Mouse (Mus musculus): ENCODE data around the gene Rufy4. TPM values are rescaled to one million over a fixed set of nuclear protein-coding genes. Genes with fewer than 3 reads are reported as not detected.

The Rufy4 gene
- polyA plus RNA-seq, 1 experiment from 2014 or later: 0.56 TPM

DNA sequence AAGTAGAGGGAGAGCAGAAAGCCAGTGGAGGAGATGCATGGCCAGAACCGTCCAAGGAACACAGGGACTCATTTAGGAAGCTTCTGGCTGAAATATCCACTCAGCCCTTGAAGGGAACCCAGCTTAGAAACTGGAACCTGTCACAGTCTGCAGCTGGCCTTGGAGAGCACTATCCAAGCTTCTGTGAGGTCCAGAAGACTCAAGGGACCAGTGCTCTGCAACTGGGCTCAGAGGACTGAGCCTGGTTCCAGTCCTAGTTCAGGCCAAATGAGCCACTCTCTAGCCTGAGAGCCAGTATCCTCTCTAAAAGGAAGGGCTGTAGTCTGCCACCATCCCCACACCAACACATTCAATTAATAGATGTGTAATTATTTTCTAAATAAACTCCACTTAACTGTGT is 36.8 kb upstream of the Rufy4 start:
- Histone ChIP-seq H3K4me2 (replicated peaks; ENCODE audit: low read depth, low read length) (no peak overlapping the region), H3K4me1 (replicated peaks; ENCODE audit: control insufficient read depth, insufficient read depth, low read length) (peaks cover 6% of the 10 kb centered on the region; the same call in 1 of the 2 replicates), H3K4me3 (ENCODE audit: low read depth, low read length) (no peak overlapping the region), H3K36me3 (ENCODE audit: control insufficient read depth, insufficient read depth, low read length) (no peaks in the 10 kb centered on the region), H3K9ac (ENCODE audit: low read depth, low read length) (no peak overlapping the region), H3K9me3 (ENCODE audit: control insufficient read depth, low read length) (no peaks in the 10 kb centered on the region), H3K27me3 (ENCODE audit: control insufficient read depth, insufficient read depth, low read length) (no peaks in the 10 kb centered on the region), H3K27ac (ENCODE audit: low read depth, low read length) (no peak overlapping the region)
- DNase-seq (ENCODE audit: low spot score) (no peak), ATAC-seq (ENCODE audit: low FRiP score) (no peak)
- 90% methylated on average over 1 of the region's 1 CpGs for WGBS

DNA sequence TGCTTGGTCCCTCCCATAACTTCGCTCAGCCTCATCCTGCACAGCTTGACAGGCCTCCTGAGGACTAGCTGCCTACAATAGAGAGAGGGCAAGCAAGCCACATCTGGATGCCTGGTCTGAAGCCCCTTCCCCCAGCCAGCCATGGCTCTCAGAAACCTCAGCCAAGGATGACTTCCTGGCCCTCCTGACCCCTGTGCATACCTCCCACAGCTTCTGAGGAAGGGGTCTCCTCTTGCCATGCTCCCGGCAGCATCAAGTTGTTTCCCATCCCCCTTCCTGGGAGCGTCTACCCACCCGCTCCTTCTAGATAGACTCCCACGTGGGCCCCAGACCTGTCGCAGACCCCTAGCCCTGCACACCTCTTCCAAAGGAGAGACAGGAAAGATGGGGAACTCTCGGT is 35.0 kb upstream of the Rufy4 start:
- no peaks in the 10 kb centered on the region for H3K36me3 ChIP-seq (ENCODE audit: control insufficient read depth, insufficient read depth, low read length)
- 0 out of 2 replicates have a peak overlapping the region, but pooled peaks have one; percentile 11 for H3K9ac ChIP-seq (ENCODE audit: low read depth, low read length)
- H3K27me3 ChIP-seq (ENCODE audit: control insufficient read depth, insufficient read depth, low read length): no peaks in the 10 kb centered on the region
- no peak overlapping the region for H3K27ac ChIP-seq (ENCODE audit: low read depth, low read length)
- no peak overlapping the region; the same call in 1 of the 2 replicates for H3K4me2 ChIP-seq (replicated peaks; ENCODE audit: low read depth, low read length)
- no peak for DNase-seq (ENCODE audit: low spot score)
- peak overlapping the region; percentile 22 for H3K4me3 ChIP-seq (ENCODE audit: low read depth, low read length)
- no peaks in the 10 kb centered on the region for H3K9me3 ChIP-seq (ENCODE audit: control insufficient read depth, low read length)
- peaks cover 9% of the 10 kb centered on the region; the same call in 1 of the 2 replicates for H3K4me1 ChIP-seq (replicated peaks; ENCODE audit: control insufficient read depth, insufficient read depth, low read length)
- 37% methylated on average over 7 of the region's 7 CpGs for WGBS
- no peak for ATAC-seq (ENCODE audit: low FRiP score)

DNA sequence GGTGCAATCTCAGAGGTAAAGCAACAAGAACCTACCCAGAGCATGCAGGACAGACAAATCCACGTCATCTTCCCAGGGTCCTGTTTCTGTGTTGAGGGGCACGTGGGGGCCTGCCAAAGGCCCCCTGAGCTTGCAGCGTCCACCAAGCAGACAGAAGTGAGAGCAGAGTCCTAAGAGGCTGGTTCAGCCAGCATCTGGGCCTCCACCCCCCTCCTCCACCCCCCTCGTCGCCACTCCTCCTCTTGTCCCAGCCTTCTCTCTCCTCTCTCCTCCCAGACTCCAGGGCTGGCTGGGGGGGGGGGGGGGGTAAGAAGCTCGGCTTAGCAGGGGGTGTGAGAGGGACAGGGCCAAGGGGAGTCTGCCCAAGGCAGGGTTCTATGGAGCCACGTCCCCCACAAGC is 34.2 kb upstream of the Rufy4 start:
- ATAC-seq (ENCODE audit: low FRiP score): peak; percentile 45; the same call in 1 of the 2 replicates
- Histone ChIP-seq H3K4me3 (ENCODE audit: low read depth, low read length) (no peak overlapping the region), H3K27ac (ENCODE audit: low read depth, low read length) (peak overlapping the region; percentile 58), H3K4me1 (replicated peaks; ENCODE audit: control insufficient read depth, insufficient read depth, low read length) (peaks cover 9% of the 10 kb centered on the region; the same call in 1 of the 2 replicates), H3K27me3 (ENCODE audit: control insufficient read depth, insufficient read depth, low read length) (peaks cover 3% of the 10 kb centered on the region; the same call in 1 of the 2 replicates), H3K36me3 (ENCODE audit: control insufficient read depth, insufficient read depth, low read length) (no peaks in the 10 kb centered on the region), H3K4me2 (replicated peaks; ENCODE audit: low read depth, low read length) (0 out of 2 replicates have a peak overlapping the region, but pooled peaks have one; percentile 15), H3K9ac (ENCODE audit: low read depth, low read length) (peak overlapping the region; percentile 3; the same call in 1 of the 2 replicates), H3K9me3 (ENCODE audit: control insufficient read depth, low read length) (no peaks in the 10 kb centered on the region)
- DNase-seq (ENCODE audit: low spot score): peak; percentile 39
- 18% methylated on average over 5 of the region's 7 CpGs for WGBS

DNA sequence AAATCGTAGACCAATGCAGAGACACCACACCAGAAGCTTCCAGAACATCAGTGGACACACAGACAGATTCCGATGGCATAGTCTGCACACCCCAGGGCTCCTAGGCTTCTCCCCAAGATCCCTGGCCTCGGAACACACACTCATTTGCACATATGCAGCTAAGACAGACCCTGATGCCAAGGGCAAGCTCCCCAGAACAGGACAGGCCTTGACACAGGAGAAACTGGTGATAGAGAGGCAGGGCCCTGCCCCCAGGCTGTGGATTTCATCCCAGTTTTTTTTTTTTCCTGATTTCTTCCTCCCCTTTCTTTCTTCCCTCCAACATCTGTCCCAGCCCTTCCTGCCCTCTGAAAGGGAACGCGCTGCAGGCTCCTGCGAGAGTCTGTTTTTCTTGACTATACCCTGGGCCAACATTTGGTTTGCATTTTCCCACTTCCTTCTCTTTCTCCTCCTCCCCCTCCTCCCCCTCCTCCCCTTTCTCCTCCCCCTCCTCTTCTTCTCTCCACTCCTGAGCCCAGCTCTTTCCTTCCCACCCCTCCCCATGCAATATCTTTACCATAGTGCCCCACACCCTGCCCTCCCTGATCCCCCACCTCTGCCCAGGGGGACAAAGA is 33.6 kb upstream of the Rufy4 start:
- Histone ChIP-seq H3K9ac (ENCODE audit: low read depth, low read length) (peak overlapping the region; percentile 3; the same call in 1 of the 2 replicates), H3K36me3 (ENCODE audit: control insufficient read depth, insufficient read depth, low read length) (no peaks in the 10 kb centered on the region), H3K27me3 (ENCODE audit: control insufficient read depth, insufficient read depth, low read length) (peaks cover 6% of the 10 kb centered on the region; the same call in 1 of the 2 replicates), H3K4me1 (replicated peaks; ENCODE audit: control insufficient read depth, insufficient read depth, low read length) (peaks cover 9% of the 10 kb centered on the region; the same call in 1 of the 2 replicates), H3K4me2 (replicated peaks; ENCODE audit: low read depth, low read length) (no peak overlapping the region), H3K4me3 (ENCODE audit: low read depth, low read length) (no peak overlapping the region), H3K27ac (ENCODE audit: low read depth, low read length) (peak overlapping the region; percentile 58; the same call in 1 of the 2 replicates), H3K9me3 (ENCODE audit: control insufficient read depth, low read length) (no peaks in the 10 kb centered on the region)
- 28% methylated on average over 6 of the region's 6 CpGs for WGBS
- ATAC-seq (ENCODE audit: low FRiP score) (peak; percentile 26; the same call in 1 of the 2 replicates), DNase-seq (ENCODE audit: low spot score) (peak; percentile 46)

DNA sequence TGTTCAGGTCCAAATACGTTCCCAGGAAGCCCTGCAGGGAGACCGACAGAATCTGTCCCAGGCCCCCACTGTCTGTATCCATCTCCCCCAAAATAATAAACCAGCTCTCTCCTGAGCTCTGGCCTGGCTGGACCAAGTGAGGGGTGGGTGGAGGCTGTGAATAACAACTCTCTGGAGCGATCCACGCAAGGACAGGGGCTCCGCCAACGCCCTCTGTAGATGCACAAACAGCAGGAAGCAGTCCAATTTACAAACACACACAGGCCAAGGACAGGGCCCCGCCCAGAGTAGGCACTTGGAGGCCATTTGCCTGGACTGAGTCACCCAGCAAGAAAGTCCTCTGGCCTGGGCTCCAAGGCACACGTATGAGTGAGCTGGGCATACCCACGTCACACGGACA is 33.1 kb upstream of the Rufy4 start:
- peaks cover 9% of the 10 kb centered on the region; the same call in 1 of the 2 replicates for H3K4me1 ChIP-seq (replicated peaks; ENCODE audit: control insufficient read depth, insufficient read depth, low read length)
- 55% methylated on average over 10 of the region's 10 CpGs for WGBS
- ATAC-seq (ENCODE audit: low FRiP score): peak; percentile 4; the same call in 1 of the 2 replicates
- H3K4me2 ChIP-seq (replicated peaks; ENCODE audit: low read depth, low read length): no peak overlapping the region
- 0 out of 2 replicates have a peak overlapping the region, but pooled peaks have one; percentile 31 for H3K9ac ChIP-seq (ENCODE audit: low read depth, low read length)
- peaks cover 7% of the 10 kb centered on the region; the same call in 1 of the 2 replicates for H3K27me3 ChIP-seq (ENCODE audit: control insufficient read depth, insufficient read depth, low read length)
- peak overlapping the region; percentile 32 for H3K27ac ChIP-seq (ENCODE audit: low read depth, low read length)
- H3K9me3 ChIP-seq (ENCODE audit: control insufficient read depth, low read length): no peaks in the 10 kb centered on the region
- DNase-seq (ENCODE audit: low spot score): no peak
- H3K4me3 ChIP-seq (ENCODE audit: low read depth, low read length): no peak overlapping the region
- no peaks in the 10 kb centered on the region for H3K36me3 ChIP-seq (ENCODE audit: control insufficient read depth, insufficient read depth, low read length)

DNA sequence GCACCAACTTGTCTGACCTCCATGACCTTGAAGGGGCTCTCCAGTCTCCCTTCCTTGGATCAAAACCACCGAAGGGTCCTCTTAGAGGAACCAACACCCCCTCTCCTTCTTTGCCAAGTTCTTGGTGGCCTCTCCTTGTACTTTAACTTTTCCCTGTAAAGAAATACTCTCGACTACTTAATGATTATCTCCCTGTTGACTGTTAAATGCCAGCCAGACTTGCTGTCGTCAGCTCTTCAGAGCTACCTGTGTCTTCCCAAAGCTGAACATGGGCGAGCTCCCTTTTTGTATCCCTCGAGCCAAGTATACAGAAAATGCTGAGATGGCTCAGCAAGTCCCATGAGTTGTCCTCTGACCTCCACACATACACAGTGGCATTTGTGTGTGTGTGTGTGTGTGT is 31.9 kb upstream of the Rufy4 start:
- WGBS: 77% methylated on average over 5 of the region's 5 CpGs
- H3K27me3 ChIP-seq (ENCODE audit: control insufficient read depth, insufficient read depth, low read length): peaks cover 8% of the 10 kb centered on the region; the same call in 1 of the 2 replicates
- no peak for ATAC-seq (ENCODE audit: low FRiP score)

DNA sequence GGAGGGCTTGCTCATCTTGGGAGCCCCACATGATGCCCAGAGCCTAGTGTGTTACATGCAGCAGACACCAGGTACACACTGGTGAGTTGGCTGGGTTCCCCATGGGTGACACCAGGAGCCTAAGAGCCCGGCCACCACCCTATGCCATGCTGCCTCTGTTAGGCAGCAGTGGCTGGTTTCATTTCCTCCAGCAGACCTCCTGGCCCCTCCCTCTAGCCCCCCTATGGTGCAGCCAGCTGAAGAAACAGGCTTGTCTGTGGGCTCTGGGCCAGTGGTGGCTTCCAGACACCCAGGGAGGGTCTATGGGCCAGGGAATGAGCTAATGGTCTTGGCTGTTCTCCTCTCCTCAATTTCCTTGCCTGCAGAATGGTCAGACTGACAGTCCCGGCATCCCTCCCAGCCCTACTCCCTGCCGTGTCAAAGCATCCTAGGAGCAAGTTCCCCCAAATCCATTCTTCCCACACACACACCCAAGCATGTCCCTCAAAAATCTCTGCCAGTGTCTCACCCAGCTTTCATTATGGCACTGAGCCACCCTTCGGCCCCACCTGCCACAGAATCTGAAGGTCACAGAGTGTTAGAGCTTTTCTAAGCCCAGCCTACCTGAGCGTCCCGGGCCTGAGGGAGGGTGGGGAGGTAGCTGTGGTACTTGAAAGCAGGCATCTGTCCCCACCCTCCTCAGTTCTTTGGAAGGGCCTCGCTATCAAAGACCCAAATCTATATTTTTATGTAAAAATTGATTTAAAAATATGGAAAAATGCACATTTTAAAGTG is 30.7 kb upstream of the Rufy4 start:
- Histone ChIP-seq H3K9me3 (ENCODE audit: control insufficient read depth, low read length) (no peaks in the 10 kb centered on the region), H3K9ac (ENCODE audit: low read depth, low read length) (no peak overlapping the region), H3K4me3 (ENCODE audit: low read depth, low read length) (no peak overlapping the region), H3K4me2 (replicated peaks; ENCODE audit: low read depth, low read length) (no peak overlapping the region), H3K27me3 (ENCODE audit: control insufficient read depth, insufficient read depth, low read length) (peaks cover 10% of the 10 kb centered on the region; the same call in 1 of the 2 replicates), H3K36me3 (ENCODE audit: control insufficient read depth, insufficient read depth, low read length) (no peaks in the 10 kb centered on the region), H3K27ac (ENCODE audit: low read depth, low read length) (no peak overlapping the region), H3K4me1 (replicated peaks; ENCODE audit: control insufficient read depth, insufficient read depth, low read length) (peaks cover 14% of the 10 kb centered on the region)
- peak; percentile 41 for DNase-seq (ENCODE audit: low spot score)
- WGBS: 53% methylated on average over 7 of the region's 7 CpGs
- ATAC-seq (ENCODE audit: low FRiP score): no peak

More for the DNA sequence above, 31.9 kb upstream of the Rufy4 start:
- H3K4me2 ChIP-seq (replicated peaks; ENCODE audit: low read depth, low read length): no peak overlapping the region
- H3K36me3 ChIP-seq (ENCODE audit: control insufficient read depth, insufficient read depth, low read length): no peaks in the 10 kb centered on the region
- peaks cover 9% of the 10 kb centered on the region; the same call in 1 of the 2 replicates for H3K4me1 ChIP-seq (replicated peaks; ENCODE audit: control insufficient read depth, insufficient read depth, low read length)
- no peak overlapping the region for H3K27ac ChIP-seq (ENCODE audit: low read depth, low read length)
- H3K4me3 ChIP-seq (ENCODE audit: low read depth, low read length): no peak overlapping the region
- DNase-seq (ENCODE audit: low spot score): no peak
- H3K9ac ChIP-seq (ENCODE audit: low read depth, low read length): no peak overlapping the region
- no peaks in the 10 kb centered on the region for H3K9me3 ChIP-seq (ENCODE audit: control insufficient read depth, low read length)

DNA sequence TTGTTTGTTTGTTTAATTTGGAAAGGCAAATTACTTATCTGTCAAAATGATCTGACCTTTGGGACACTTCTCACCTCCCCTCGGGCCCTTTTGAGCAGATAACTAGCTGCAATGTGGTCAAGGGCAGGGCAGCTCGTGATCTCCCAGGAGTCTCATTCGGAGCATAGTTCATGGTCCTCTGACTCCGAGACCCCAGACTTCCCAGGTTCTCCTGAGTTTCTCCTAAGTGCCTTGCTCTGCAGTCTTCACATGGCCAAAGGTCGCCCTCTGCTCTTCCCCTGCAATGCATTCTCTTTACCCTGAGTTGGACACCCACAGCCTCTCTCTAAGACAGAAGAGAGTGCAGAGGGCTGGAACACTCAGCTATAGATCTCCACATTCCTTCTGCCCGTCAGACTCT is 30.0 kb upstream of the Rufy4 start:
- Histone ChIP-seq H3K27me3 (ENCODE audit: control insufficient read depth, insufficient read depth, low read length) (peaks cover 10% of the 10 kb centered on the region; the same call in 1 of the 2 replicates), H3K4me3 (ENCODE audit: low read depth, low read length) (no peak overlapping the region), H3K36me3 (ENCODE audit: control insufficient read depth, insufficient read depth, low read length) (no peaks in the 10 kb centered on the region), H3K4me2 (replicated peaks; ENCODE audit: low read depth, low read length) (no peak overlapping the region), H3K9me3 (ENCODE audit: control insufficient read depth, low read length) (no peaks in the 10 kb centered on the region), H3K4me1 (replicated peaks; ENCODE audit: control insufficient read depth, insufficient read depth, low read length) (peaks cover 14% of the 10 kb centered on the region), H3K27ac (ENCODE audit: low read depth, low read length) (no peak overlapping the region), H3K9ac (ENCODE audit: low read depth, low read length) (no peak overlapping the region)
- 40% methylated on average over 6 of the region's 6 CpGs for WGBS
- DNase-seq (ENCODE audit: low spot score) (no peak), ATAC-seq (ENCODE audit: low FRiP score) (no peak)
